Mouse (Mus musculus): ENCODE data around the gene Zfp811. TPM values are rescaled to one million over a fixed set of nuclear protein-coding genes. Genes with fewer than 3 reads are reported as not detected.
"Not testable (repeated sequence)": the region's sequence is repeated elsewhere in the genome, so short reads cannot be mapped to it uniquely, and the experiment has no call there.

The Zfp811 gene
- total RNA-seq (2021): under 1 TPM in 1 of 2 experiments, not detected in 1; 0.19 TPM

GRCm38 (mm10) chr17:32809544-32810374, at the start of gene Zfp811:
Gene Zfp811 (minus strand): TSS chr17:32809931.
- intact Hi-C loops (cut with DNase I): no loop called here
- DNase-seq: peak in 1 of 2 experiments; percentile 7

- intact Hi-C loops (cut with DNase I): loop anchor here (5.0 kb wide), 1 partner anchor 96 kb away; no protein-coding TSS in a partner anchor
- not testable (repeated sequence) for DNase-seq
Measured at GRCm38 (mm10) chr17:32856713-32857112, 47.0 kb upstream of the Zfp811 start.

DNA sequence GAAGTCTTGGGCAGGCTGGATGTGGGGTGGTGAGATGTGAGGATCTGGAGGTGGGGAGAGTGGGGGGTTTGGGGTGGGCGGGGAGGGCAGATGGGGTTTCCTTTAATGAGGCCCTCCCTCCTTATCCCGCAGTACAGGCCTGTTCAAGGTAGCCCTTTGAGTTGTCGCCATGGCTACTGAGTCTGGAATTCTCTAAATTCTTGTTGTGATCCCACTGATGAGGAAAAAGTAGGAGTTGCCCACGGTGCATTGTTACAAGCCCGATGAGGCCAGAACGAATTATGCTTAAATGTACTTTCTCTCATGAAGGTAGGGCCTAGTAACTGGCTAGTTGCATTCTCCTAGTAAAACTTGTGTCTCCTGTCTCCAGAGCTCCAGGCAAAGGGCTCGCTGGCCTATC, 41.9 kb upstream of the Zfp811 start:
- DNase-seq: no peak
- intact Hi-C loops (cut with DNase I): no loop called here

GRCm38 (mm10) chr17:32841388-32841787, 31.7 kb upstream of the Zfp811 start:
- intact Hi-C loops (cut with DNase I): no loop called here
- DNase-seq: no peak

DNA sequence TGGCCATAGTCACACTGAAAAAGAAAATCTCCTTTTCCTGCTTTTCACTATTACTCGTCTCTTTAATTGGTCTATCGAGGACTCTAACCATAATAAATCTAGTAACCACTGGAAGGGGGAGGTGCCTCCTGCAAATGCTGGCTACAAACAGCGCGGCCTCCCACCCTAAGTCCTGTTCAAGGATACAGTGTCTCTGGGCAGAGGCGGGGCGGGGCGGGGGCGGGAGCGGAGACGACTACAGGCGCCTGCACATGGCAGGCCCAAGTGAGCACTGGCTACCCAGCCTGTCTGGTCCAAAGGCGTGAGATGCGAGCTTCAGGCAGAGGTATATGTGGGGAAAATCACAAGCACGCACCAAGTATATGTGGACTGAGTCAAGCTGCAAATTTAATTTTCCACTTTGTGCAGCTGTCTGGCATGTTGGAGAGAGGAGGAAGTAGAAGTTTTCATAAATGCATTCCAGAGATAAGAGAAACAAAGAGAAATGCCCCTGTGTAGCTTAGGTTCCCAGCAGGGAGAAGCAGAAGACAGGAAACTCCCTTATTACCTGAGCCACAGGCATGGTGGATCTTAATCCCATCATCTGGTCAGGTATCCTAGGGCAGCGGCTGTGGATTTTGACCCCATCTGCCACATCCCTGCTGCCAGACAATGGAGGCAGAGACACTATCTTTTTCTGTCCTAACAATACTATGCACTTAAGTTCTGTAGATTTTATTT, 29.5 kb upstream of the Zfp811 start:
- intact Hi-C loops (cut with DNase I): no loop called here
- DNase-seq: peak in 1 of 2 experiments; percentile 9

GRCm38 (mm10) chr17:32830418-32830782, 20.7 kb upstream of the Zfp811 start:
- DNase-seq: no peak
- intact Hi-C loops (cut with DNase I): no loop called here

DNA sequence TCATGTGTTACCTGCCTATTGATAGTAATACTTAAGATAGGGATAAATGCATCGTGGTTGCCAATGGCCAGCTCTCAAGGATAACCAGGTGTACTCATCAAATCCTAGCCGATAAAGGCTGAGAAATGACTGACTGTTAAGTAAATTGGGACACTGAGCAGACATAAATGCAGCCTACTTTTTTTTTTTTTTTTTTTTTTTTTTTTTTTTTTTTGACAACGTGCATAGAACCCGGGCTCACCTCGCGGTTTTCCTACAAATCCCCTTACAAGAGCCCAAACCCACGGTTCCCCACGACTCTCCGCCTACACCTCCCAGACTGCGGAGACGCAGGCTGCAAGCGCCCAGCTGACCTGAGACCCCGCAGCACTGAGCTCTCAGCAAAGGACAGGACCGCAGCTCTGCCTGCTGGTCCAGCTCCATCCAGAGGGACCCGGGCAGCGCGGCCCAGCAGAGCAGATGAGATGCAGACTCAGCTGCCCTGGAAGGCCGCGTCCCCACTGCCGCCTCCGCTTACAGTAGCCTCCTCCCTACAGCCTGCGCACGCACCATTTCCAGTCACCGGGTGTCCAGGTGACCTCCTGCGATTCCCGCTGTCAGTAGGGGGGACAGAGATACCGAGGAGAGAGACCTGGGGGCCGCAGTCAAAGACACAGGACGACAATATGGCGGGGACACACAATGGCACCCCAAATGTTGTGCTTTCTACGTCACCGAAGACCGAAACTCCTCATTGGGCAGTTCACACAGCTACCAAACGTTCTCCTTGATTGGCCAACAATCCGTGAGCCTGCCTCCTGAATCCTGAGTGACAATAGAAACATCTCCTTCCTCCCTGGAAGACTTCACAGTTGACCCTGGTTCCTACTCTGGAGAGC, 20.0 kb upstream of the Zfp811 start, which contains the start of gene Zfp799:
Zfp799 (minus strand) TSS at position 722 of the 878 bp plus-strand sequence.
- intact Hi-C loops (cut with DNase I): loop anchor here (5.0 kb wide), 1 partner anchor 42 kb away; the partner anchor contains the start of gene Zfp871
- peak; percentile 69 to 74 for DNase-seq

DNA sequence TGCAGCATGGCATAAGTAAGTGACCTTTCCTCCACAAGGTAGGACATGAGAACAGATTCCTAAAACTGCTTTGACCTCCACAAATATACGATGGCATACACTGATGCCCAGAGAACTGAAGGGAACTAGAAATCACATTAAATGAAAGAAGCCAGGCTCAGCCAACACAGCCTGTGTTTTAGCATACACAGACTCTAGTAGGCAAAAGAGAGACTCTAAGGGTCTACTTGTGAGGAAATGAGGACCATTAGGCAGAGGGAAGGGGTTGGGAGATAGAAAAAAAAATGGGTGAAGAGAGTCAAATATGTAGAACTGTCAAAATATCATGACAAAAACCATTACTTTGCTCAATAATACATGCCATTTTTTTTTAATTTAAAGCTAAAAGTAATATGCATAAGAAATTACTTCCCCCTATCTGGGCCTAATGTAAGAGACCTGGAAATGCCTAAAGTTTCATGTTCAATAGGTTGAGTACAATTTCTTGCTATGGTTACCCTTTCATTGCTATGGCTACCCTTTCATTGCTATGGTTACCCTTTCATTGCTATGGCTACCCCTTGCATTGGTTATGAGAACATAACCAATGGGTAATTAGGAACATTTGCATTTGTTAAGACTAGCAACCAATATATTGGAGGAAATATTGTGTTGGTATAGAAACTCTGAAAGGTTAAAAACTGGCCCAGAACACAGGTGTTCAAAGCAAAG, 6.5 kb upstream of the Zfp811 start:
- intact Hi-C loops (cut with DNase I): no loop called here

GRCm38 (mm10) chr17:32814136-32814535, 4.4 kb upstream of the Zfp811 start:
- intact Hi-C loops (cut with DNase I): no loop called here
- no peak for DNase-seq

More for the DNA sequence above, 6.5 kb upstream of the Zfp811 start:
- no peak for DNase-seq

GRCm38 (mm10) chr17:32810648-32811047, 917 bp upstream of the Zfp811 start:
- intact Hi-C loops (cut with DNase I): no loop called here
- DNase-seq: no peak

DNA sequence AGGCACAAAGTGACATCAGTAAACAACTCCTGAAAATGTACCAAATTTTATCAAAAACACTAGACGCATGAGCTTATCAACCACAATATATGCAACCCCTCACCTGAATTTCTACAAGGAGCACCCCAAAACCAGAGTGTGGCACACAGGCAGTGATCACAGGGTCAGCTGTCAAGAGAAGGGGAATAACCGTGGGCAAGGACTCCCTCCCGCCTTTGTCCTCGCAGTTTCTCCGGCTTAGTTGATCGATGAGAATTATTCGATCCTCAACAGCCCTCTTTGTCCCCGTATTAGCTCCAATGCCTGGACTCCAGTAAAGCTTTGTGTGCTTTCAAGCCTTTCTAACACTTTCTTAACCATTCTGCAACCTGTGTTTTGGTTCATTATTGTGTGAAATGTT, 810 bp downstream of the Zfp811 start:
- DNase-seq: no peak
- intact Hi-C loops (cut with DNase I): no loop called here

GRCm38 (mm10) chr17:32789244-32789643, 20.5 kb downstream of the Zfp811 start:
- intact Hi-C loops (cut with DNase I): loop anchor here (5.0 kb wide), 2 partner anchors 38 to 158 kb away; partner anchors contain the start of gene Cyp4f13

GRCm38 (mm10) chr17:32788576-32788975, 21.2 kb downstream of the Zfp811 start:
- intact Hi-C loops (cut with DNase I): loop anchor here (5.0 kb wide), 2 partner anchors 39 to 159 kb away; partner anchors contain the start of gene Cyp4f13
- no peak for DNase-seq

More at GRCm38 (mm10) chr17:32789244-32789643, 20.5 kb downstream of the Zfp811 start:
- DNase-seq: no peak

- intact Hi-C loops (cut with DNase I): loop anchor here (5.0 kb wide), 2 partner anchors 39 to 159 kb away; partner anchors contain the start of gene Cyp4f13
- DNase-seq: peak; percentile 80 to 89
Measured at GRCm38 (mm10) chr17:32788094-32788559, 21.6 kb downstream of the Zfp811 start, which contains the start of gene Zfp871. Gene Zfp871 (minus strand): TSS chr17:32788287.

DNA sequence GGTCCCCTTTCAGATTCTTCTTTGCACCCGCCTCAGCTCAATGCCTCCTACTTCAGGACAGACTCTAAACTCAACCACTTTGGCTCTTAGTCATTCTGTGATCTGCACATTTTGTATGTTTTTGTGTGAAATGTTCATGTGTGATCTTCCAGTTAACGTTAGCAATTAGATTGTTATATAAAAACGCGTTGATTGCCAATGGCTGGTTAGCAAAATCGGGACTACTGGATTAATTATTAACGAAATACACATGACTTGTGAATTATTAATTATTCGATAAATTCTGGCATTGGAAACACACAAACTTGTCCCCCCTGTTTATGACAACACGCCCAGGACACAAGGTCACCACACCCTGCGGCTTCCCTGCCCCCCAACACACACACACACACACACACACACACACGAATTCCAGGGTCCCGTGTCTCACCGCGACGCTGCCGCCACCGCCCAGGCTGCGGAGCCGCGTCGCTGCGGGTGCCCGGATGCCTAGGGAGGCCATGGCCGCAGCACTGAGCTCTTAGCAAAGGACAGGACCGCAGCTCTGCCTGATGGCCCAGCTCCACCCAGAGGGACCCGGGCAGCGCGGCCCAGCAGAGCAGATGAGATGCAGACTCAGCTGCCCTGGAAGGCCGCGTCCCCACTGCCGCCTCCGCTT, 22.2 kb downstream of the Zfp811 start:
- intact Hi-C loops (cut with DNase I): loop anchor here (5.0 kb wide), 2 partner anchors 40 to 160 kb away; partner anchors contain the start of gene Cyp4f13
- no peak for DNase-seq

GRCm38 (mm10) chr17:32786944-32787343, 22.8 kb downstream of the Zfp811 start:
- intact Hi-C loops (cut with DNase I): loop anchor here (5.0 kb wide), 2 partner anchors 40 to 160 kb away; partner anchors contain the start of gene Cyp4f13
- no peak for DNase-seq

GRCm38 (mm10) chr17:32785656-32786055, 24.1 kb downstream of the Zfp811 start:
- intact Hi-C loops (cut with DNase I): loop anchor here (5.0 kb wide), 2 partner anchors 42 to 162 kb away; partner anchors contain the start of gene Cyp4f13
- no peak for DNase-seq

DNA sequence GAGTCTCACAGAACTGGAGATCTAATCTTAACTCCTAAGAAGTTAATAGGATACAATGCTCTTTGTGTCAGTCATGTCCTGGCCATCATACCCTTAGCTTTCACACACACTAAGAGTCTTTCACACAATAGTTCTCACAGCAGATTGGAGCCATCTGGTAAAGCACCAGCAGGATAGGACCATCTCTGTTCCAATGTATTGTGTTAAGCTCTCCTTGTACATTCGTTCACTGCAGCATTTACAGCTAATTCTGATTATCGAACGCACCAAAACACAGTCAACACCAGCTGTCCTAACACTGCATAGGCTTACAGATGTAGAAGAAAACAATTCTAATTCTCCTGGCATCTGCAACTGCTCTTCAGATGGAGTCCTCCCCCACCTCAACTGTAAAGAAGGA, 32.2 kb downstream of the Zfp811 start:
- no peak for DNase-seq
- intact Hi-C loops (cut with DNase I): no loop called here
